In the genomic region with DNA sequence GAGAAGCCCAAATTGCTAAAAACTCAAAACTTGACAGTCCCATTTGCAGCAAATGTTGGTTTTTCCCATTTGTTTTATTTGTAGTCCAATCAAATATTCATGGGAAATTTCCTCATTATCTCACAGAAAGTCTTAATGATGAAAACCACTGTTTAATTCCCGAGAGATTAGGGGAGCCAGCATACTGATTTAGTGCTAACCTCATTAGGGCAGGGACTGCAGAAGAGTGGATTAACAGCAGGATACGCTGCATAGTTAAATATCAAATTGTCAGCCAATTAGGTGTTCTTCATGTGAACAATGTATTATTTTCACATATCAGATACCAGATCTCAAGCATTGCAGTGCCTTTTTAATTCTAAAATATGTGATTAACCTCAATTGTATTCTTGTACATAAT, we compare ENCODE assay signal across 22 mouse cellular contexts.
DNase-seq lines count a peak whose midpoint lies in the region; ATAC-seq and TF ChIP-seq lines count a peak whose summit lies in the region.
"Had no signal": no experiment of that assay in that cellular context is flagged by ENCODE, and none has a peak within 500 bp of the region (broad histone marks: within the 10 kb centered on the region; RNA-seq: fewer than 3 reads in every experiment).

No protein-coding gene starts in this region.

- peak; percentile 13 for DNase-seq in embryonic facial prominence, embryonic 14.5 days (ENCODE audit: low spot score)
- DNase-seq in embryonic facial prominence, embryonic 10.5 days (ENCODE audit: low spot score): no peak
- DNase-seq in forebrain, embryonic 14.5 days (ENCODE audit: low spot score): peak; percentile 40
- DNase-seq in midbrain, postnatal 0 days (ENCODE audit: low spot score): no peak
- peak; percentile 26 for DNase-seq in retina, embryonic 14.5 days (ENCODE audit: low spot score)
- no peak for DNase-seq in cerebellum, postnatal 25 days
- DNase-seq: adrenal gland, postnatal 10 days; B cell, adult 2 months; cerebellum, adult 11-12 months; cerebellum, adult 9-10 months; cerebellum, postnatal 36 days; gastrocnemius, adult 2 months; gastrocnemius, postnatal 25 days had no signal

- TF ChIP-seq CTCF in midbrain, postnatal 0 days (IDR thresholded peaks at IDR 0.05): no peak

- H3K27ac ChIP-seq in embryonic facial prominence, embryonic 14.5 days (replicated peaks; ENCODE audit: low read depth, low read length): no peak overlapping the region
- no peak overlapping the region for H3K27ac ChIP-seq in embryonic facial prominence, embryonic 10.5 days (replicated peaks)
- no peak overlapping the region for H3K27ac ChIP-seq in forebrain, embryonic 14.5 days (ENCODE audit: low read depth, low read length)
- H3K27ac ChIP-seq in forebrain, embryonic 16.5 days (ENCODE audit: low read length): no peak overlapping the region
- no peak overlapping the region for H3K27ac ChIP-seq in midbrain, embryonic 13.5 days
- no peak overlapping the region for H3K27ac ChIP-seq in midbrain, postnatal 0 days (ENCODE audit: low read depth, low read length)
- H3K27ac ChIP-seq: embryonic facial prominence, embryonic 15.5 days; gastrocnemius, adult 2 months; hindbrain, embryonic 10.5 days; intestine, embryonic 15.5 days had no signal

- H3K9ac ChIP-seq in embryonic facial prominence, embryonic 14.5 days (ENCODE audit: low read depth, low read length): no peak overlapping the region
- no peak overlapping the region for H3K9ac ChIP-seq in forebrain, embryonic 14.5 days (ENCODE audit: low read length)
- no peak overlapping the region for H3K9ac ChIP-seq in forebrain, embryonic 16.5 days (replicated peaks; ENCODE audit: low read depth, low read length)
- no peak overlapping the region for H3K9ac ChIP-seq in midbrain, embryonic 13.5 days (replicated peaks)
- H3K9ac ChIP-seq in midbrain, postnatal 0 days (replicated peaks; ENCODE audit: low read length, poor library complexity, severe bottlenecking): no peak overlapping the region
- H3K9ac ChIP-seq: embryonic facial prominence, embryonic 15.5 days; heart, embryonic 12.5 days; intestine, embryonic 15.5 days had no signal

- no peak overlapping the region for H3K4me3 ChIP-seq in embryonic facial prominence, embryonic 14.5 days (ENCODE audit: low read depth, low read length)
- no peak overlapping the region for H3K4me3 ChIP-seq in embryonic facial prominence, embryonic 10.5 days
- no peak overlapping the region for H3K4me3 ChIP-seq in forebrain, embryonic 14.5 days (ENCODE audit: low read depth, low read length)
- no peak overlapping the region for H3K4me3 ChIP-seq in forebrain, embryonic 16.5 days (replicated peaks; ENCODE audit: low read length)
- H3K4me3 ChIP-seq in midbrain, embryonic 13.5 days (replicated peaks): no peak overlapping the region
- no peak overlapping the region for H3K4me3 ChIP-seq in midbrain, postnatal 0 days (ENCODE audit: low read depth, low read length)
- H3K4me3 ChIP-seq: embryonic facial prominence, embryonic 15.5 days; erythroblast, embryonic 14.5 days; gastrocnemius, adult 2 months; heart, embryonic 12.5 days; hindbrain, embryonic 10.5 days; intestine, embryonic 15.5 days had no signal

- H3K27me3 ChIP-seq in embryonic facial prominence, embryonic 14.5 days (replicated peaks; ENCODE audit: control insufficient read depth, insufficient read depth, low read length): no peaks in the 10 kb centered on the region
- no peaks in the 10 kb centered on the region for H3K27me3 ChIP-seq in embryonic facial prominence, embryonic 10.5 days (replicated peaks; ENCODE audit: low read depth, poor library complexity, severe bottlenecking)
- no peaks in the 10 kb centered on the region for H3K27me3 ChIP-seq in forebrain, embryonic 14.5 days (replicated peaks; ENCODE audit: control insufficient read depth, insufficient read depth, low read length)
- no peaks in the 10 kb centered on the region for H3K27me3 ChIP-seq in forebrain, embryonic 16.5 days (replicated peaks; ENCODE audit: control insufficient read depth, insufficient read depth, low read length)
- no peaks in the 10 kb centered on the region for H3K27me3 ChIP-seq in midbrain, embryonic 13.5 days
- no peaks in the 10 kb centered on the region for H3K27me3 ChIP-seq in midbrain, postnatal 0 days (ENCODE audit: insufficient read depth, low read length)
- H3K27me3 ChIP-seq: embryonic facial prominence, embryonic 15.5 days; heart, embryonic 12.5 days; intestine, embryonic 15.5 days had no signal

- H3K4me1 ChIP-seq in embryonic facial prominence, embryonic 14.5 days (ENCODE audit: control insufficient read depth, insufficient read depth, low read length): no peaks in the 10 kb centered on the region
- no peaks in the 10 kb centered on the region for H3K4me1 ChIP-seq in embryonic facial prominence, embryonic 10.5 days
- H3K4me1 ChIP-seq in forebrain, embryonic 14.5 days (ENCODE audit: control insufficient read depth, insufficient read depth, low read length): no peaks in the 10 kb centered on the region
- no peaks in the 10 kb centered on the region for H3K4me1 ChIP-seq in forebrain, embryonic 16.5 days (replicated peaks; ENCODE audit: control insufficient read depth, insufficient read depth, low read length)
- no peaks in the 10 kb centered on the region for H3K4me1 ChIP-seq in midbrain, embryonic 13.5 days (replicated peaks)
- no peaks in the 10 kb centered on the region for H3K4me1 ChIP-seq in midbrain, postnatal 0 days (ENCODE audit: insufficient read depth, low read length)
- H3K4me1 ChIP-seq: embryonic facial prominence, embryonic 15.5 days; heart, embryonic 12.5 days; intestine, embryonic 15.5 days had no signal

- H3K9me3 ChIP-seq in embryonic facial prominence, embryonic 14.5 days (ENCODE audit: control insufficient read depth, low read length): no peaks in the 10 kb centered on the region
- H3K9me3 ChIP-seq in embryonic facial prominence, embryonic 10.5 days: no peaks in the 10 kb centered on the region
- H3K9me3 ChIP-seq in forebrain, embryonic 14.5 days (replicated peaks; ENCODE audit: control insufficient read depth, low read length): no peaks in the 10 kb centered on the region
- H3K9me3 ChIP-seq in forebrain, embryonic 16.5 days (ENCODE audit: control insufficient read depth, low read length): no peaks in the 10 kb centered on the region
- H3K9me3 ChIP-seq in midbrain, embryonic 13.5 days: no peaks in the 10 kb centered on the region
- no peaks in the 10 kb centered on the region for H3K9me3 ChIP-seq in midbrain, postnatal 0 days (ENCODE audit: low read length)
- H3K9me3 ChIP-seq: embryonic facial prominence, embryonic 15.5 days; G1E; heart, embryonic 12.5 days; hindbrain, embryonic 10.5 days; intestine, embryonic 15.5 days had no signal

- ATAC-seq in embryonic facial prominence, embryonic 14.5 days (ENCODE audit: low read depth): peak; percentile 65; the same call in 1 of the 2 replicates
- ATAC-seq in forebrain, embryonic 14.5 days: no peak; the same call in 1 of the 2 replicates
- no peak for ATAC-seq in forebrain, embryonic 16.5 days
- 0 out of 2 replicates have a peak, but pooled peaks have one; percentile 45 for ATAC-seq in midbrain, embryonic 13.5 days
- no peak for ATAC-seq in midbrain, postnatal 0 days (ENCODE audit: low FRiP score)
- ATAC-seq: CD4-positive, CD25-positive, alpha-beta regulatory T cell, adult 4 months; intestine, embryonic 15.5 days had no signal

- no peaks in the 10 kb centered on the region for H3K36me3 ChIP-seq in embryonic facial prominence, embryonic 14.5 days (ENCODE audit: control insufficient read depth, insufficient read depth, low read length)
- no peaks in the 10 kb centered on the region for H3K36me3 ChIP-seq in embryonic facial prominence, embryonic 10.5 days (replicated peaks)
- H3K36me3 ChIP-seq in forebrain, embryonic 14.5 days (ENCODE audit: control insufficient read depth, insufficient read depth, low read length): no peaks in the 10 kb centered on the region
- H3K36me3 ChIP-seq in forebrain, embryonic 16.5 days (ENCODE audit: control insufficient read depth, insufficient read depth): no peaks in the 10 kb centered on the region
- H3K36me3 ChIP-seq in midbrain, embryonic 13.5 days: no peaks in the 10 kb centered on the region
- no peaks in the 10 kb centered on the region for H3K36me3 ChIP-seq in midbrain, postnatal 0 days (ENCODE audit: insufficient read depth, low read length)
- H3K36me3 ChIP-seq: embryonic facial prominence, embryonic 15.5 days; G1E; heart, embryonic 12.5 days; hindbrain, embryonic 10.5 days; intestine, embryonic 15.5 days had no signal

- 74% methylated on average over 2 of the region's 2 CpGs for WGBS in embryonic facial prominence, embryonic 14.5 days
- WGBS in embryonic facial prominence, embryonic 10.5 days: 83% methylated on average over 2 of the region's 2 CpGs
- 11% methylated on average over 2 of the region's 2 CpGs for WGBS in forebrain, embryonic 14.5 days
- WGBS in forebrain, embryonic 16.5 days: 11% methylated on average over 2 of the region's 2 CpGs
- 45% methylated on average over 2 of the region's 2 CpGs for WGBS in midbrain, embryonic 13.5 days
- 48% methylated on average over 2 of the region's 2 CpGs for WGBS in midbrain, postnatal 0 days

- H3K4me2 ChIP-seq in embryonic facial prominence, embryonic 14.5 days (ENCODE audit: low read depth, low read length): no peak overlapping the region
- no peak overlapping the region for H3K4me2 ChIP-seq in forebrain, embryonic 14.5 days (ENCODE audit: low read length)
- H3K4me2 ChIP-seq in forebrain, embryonic 16.5 days (ENCODE audit: low read length): no peak overlapping the region
- no peak overlapping the region for H3K4me2 ChIP-seq in midbrain, embryonic 13.5 days (replicated peaks)
- H3K4me2 ChIP-seq in midbrain, postnatal 0 days (ENCODE audit: low read depth, low read length, poor library complexity, severe bottlenecking): no peak overlapping the region
- H3K4me2 ChIP-seq: embryonic facial prominence, embryonic 15.5 days; heart, embryonic 12.5 days; intestine, embryonic 15.5 days had no signal

Comparison
In these comparisons a context has a peak if more than half of its experiments do, and no peak if none do; other contexts are left out.
1. ATAC-seq: peak in embryonic facial prominence, embryonic 14.5 days (single experiment) and midbrain, embryonic 13.5 days (single experiment); none in forebrain, embryonic 14.5 days (single experiment), forebrain, embryonic 16.5 days (single experiment) and midbrain, postnatal 0 days (single experiment).
2. DNase-seq: peak in embryonic facial prominence, embryonic 14.5 days (single experiment), forebrain, embryonic 14.5 days (single experiment) and retina, embryonic 14.5 days (single experiment); none in embryonic facial prominence, embryonic 10.5 days (single experiment), midbrain, postnatal 0 days (single experiment) and cerebellum, postnatal 25 days (0 of 2).